Mouse (Mus musculus) lung, embryonic 16.5 days (tissue): ENCODE measurements around the gene Ncoa1. TPM values are rescaled to one million over a fixed set of nuclear protein-coding genes. Genes with fewer than 3 reads are reported as not detected.

ENCODE experiments used
- ATAC-seq: fragments of 200-750 bp; cut with Nextera tagmentation; 2 replicates; pipeline ENCODE4 v1.8.0; 2017; ENCODE audit warnings: low read depth, mild to moderate bottlenecking, moderate library complexity
- H3K27ac ChIP-seq: fragments of 300-500 bp; sonication (generic); 2 replicates; pipeline ENCODE4 v1.5.1; 2014; ENCODE audit warnings: mild to moderate bottlenecking, control low read depth, low read length
- H3K27me3 ChIP-seq: fragments of 300-500 bp; sonication (generic); 2 replicates; pipeline ENCODE4 v1.6.1; 2014; ENCODE audit warnings: low read depth, low read length, mixed read lengths; ENCODE audit not compliant: control insufficient read depth, insufficient read depth
- H3K36me3 ChIP-seq: fragments of 300-500 bp; sonication (generic); 2 replicates; pipeline ENCODE4 v1.6.1; 2014; ENCODE audit warnings: low read length; ENCODE audit not compliant: control insufficient read depth, insufficient read depth
- H3K4me1 ChIP-seq: fragments of 300-500 bp; sonication (generic); replicated peaks from 2 replicates; pipeline ENCODE4 v1.6.1; 2014; ENCODE audit warnings: low read length, mixed read lengths; ENCODE audit not compliant: control insufficient read depth, insufficient read depth
- H3K4me2 ChIP-seq: fragments of 300-500 bp; sonication (generic); 2 replicates; pipeline ENCODE4 v1.6.1; 2014; ENCODE audit warnings: low read depth, low read length, control low read depth
- H3K4me3 ChIP-seq: fragments of 300-500 bp; sonication (generic); 2 replicates; pipeline ENCODE4 v1.5.1; 2014; ENCODE audit warnings: mild to moderate bottlenecking, low read length, control low read depth
- H3K9ac ChIP-seq: fragments of 300-500 bp; sonication (generic); 2 replicates; pipeline ENCODE4 v1.6.1; 2014; ENCODE audit warnings: low read length, control low read depth
- H3K9me3 ChIP-seq: fragments of 300-500 bp; sonication (generic); 2 replicates; pipeline ENCODE4 v1.6.1; 2016; ENCODE audit warnings: low read length; ENCODE audit not compliant: control insufficient read depth
- WGBS: fragments of 180-500 bp; shearing (Covaris S2); extraction: QIAGEN DNeasy Blood & Tissue Kit; methylation state at CpG from one replicate; pipeline ENCODE4 v1.1.7; 2014; 5-methylcytosine and 5-hydroxymethylcytosine counted together
- polyA plus RNA-seq: library from polyadenylated mRNA; unstranded; fragments of >200 nt; fragmentation: Nextera tagmentation; extraction: Ambion mirVana; gene quantifications from 2 replicates; pipeline ENCODE4 v1.2.1, GENCODE M21; 2015

The Ncoa1 gene
- polyA plus RNA-seq, 1 experiment from 2014 or later: 7.1 TPM

DNA sequence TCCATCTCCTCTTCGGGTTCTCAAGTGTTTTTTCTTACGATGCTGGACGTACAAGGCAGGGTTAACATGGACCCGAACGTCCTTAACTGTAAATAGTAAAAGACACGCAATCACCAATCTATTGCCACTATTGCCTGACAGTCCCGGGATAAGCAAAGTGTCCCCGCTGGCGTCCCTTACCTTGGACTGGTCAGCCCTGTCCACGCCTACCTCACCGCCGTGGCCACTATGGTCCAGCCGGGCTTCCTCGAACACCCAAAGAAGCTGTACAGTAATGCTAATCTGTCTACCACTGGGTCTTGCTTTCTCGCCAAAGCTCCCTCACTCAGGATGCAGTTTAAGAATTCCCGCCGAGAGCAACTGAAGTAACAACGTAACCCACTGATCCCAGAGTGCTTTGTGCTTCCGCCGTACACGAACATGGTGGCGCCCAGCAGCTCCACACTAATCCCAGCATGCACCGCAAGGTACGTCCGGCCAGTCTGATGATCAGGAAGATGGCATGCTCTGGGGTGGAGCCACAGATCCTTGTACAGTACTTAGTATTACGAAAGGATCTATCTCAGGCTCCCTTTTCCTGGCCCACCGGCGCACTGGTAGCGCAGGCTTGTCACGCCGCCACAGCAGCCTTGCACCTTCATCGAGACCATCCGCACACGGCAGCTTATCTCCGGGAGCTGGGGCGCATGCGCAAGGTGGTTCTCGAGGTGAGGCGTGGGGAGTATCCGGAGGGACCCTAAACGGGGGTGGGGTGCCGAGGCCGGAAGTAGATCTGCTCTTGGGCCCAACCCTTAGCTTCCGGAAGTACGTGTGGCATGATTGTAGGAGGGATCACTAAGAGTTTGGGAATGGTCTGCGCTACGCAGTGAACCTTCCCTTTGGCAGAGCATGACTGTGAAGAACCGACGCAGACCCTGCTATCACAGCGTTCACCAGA, 243.1 kb downstream of the Ncoa1 start, which contains the start of the genes Ptrhd1 and Cenpo:
Ptrhd1 (plus strand) TSS at position 456 of the 937 bp plus-strand sequence.
Cenpo (minus strand) TSS at position 723 of the 937 bp plus-strand sequence.
- Histone ChIP-seq H3K9ac (peak within 1 kb of the TSS; percentile 79), H3K9me3 (no peaks in the 10 kb centered on the region), H3K4me3 (peak within 1 kb of the TSS; percentile 81), H3K4me2 (peak within 1 kb of the TSS; percentile 66), H3K4me1 (peaks cover 11% of the 10 kb centered on the region), H3K27me3 (no peaks in the 10 kb centered on the region), H3K36me3 (peaks cover 10% of the 10 kb centered on the region; the same call in 1 of the 2 replicates), H3K27ac (peak within 1 kb of the TSS; percentile 96)
- under 1% methylated on average over 50 of the region's 50 CpGs for WGBS
- peak; percentile 99 for ATAC-seq

DNA sequence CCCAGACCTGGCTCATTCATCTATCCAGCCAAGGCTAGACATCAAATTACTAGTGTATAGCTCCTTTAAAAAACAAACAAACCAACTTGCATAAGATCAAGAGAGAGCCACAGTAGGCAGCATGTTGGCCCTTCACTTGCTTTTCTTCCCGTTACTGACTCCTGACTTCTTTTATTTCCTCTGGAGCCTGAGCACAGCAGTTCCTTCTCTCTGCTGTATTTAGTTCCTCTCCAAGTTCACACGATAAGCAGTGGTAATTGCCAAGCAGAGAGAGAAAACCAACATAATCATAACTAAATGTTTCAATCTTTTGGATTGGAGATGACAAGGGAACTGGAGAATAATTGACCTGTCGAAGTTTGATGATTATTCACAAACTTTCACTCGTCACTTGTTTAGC, 244.2 kb downstream of the Ncoa1 start:
- H3K4me2 ChIP-seq: peak overlapping the region; percentile 55
- 24% methylated on average over 4 of the region's 4 CpGs for WGBS
- H3K4me1 ChIP-seq: peaks cover 11% of the 10 kb centered on the region
- H3K27ac ChIP-seq: no peak overlapping the region
- peak overlapping the region; percentile 81 for H3K4me3 ChIP-seq
- ATAC-seq: no peak
- no peaks in the 10 kb centered on the region for H3K9me3 ChIP-seq
- peaks cover 10% of the 10 kb centered on the region; the same call in 1 of the 2 replicates for H3K36me3 ChIP-seq
- H3K9ac ChIP-seq: peak overlapping the region; percentile 1; the same call in 1 of the 2 replicates
- H3K27me3 ChIP-seq: no peaks in the 10 kb centered on the region

- Histone ChIP-seq H3K4me1 (peaks cover 11% of the 10 kb centered on the region), H3K27ac (no peak overlapping the region), H3K9me3 (no peaks in the 10 kb centered on the region), H3K4me2 (no peak overlapping the region), H3K9ac (no peak overlapping the region), H3K4me3 (no peak overlapping the region), H3K27me3 (no peaks in the 10 kb centered on the region), H3K36me3 (peaks cover 18% of the 10 kb centered on the region)
- no peak for ATAC-seq
- WGBS: 87% methylated on average over 7 of the region's 7 CpGs
These were observed 246.8 kb downstream of the Ncoa1 start for GRCm38 (mm10) chr12:4230156-4230555.

DNA sequence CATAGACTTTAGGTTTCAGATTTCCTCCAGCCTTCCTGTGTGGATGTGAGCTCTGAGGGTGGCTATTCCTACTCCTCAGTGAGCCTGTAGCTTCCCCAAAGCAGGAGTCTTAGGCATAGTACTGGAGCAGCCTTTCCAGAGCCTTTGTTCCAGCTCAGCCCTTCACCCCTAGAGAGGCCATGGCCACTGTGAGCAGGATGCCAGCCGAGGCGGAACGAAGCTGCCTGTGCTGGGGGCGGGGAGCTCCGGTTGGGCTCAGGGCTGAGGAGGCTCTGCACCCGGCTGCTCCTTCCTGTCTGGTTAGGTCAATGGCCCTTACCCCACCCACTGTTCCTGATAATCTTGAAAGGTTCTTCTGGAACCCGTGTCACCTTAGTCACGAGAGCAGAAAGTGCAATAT, 264.1 kb downstream of the Ncoa1 start:
- H3K9ac ChIP-seq: no peak overlapping the region
- H3K27me3 ChIP-seq: no peaks in the 10 kb centered on the region
- H3K4me2 ChIP-seq: no peak overlapping the region
- ATAC-seq: no peak
- 60% methylated on average over 8 of the region's 8 CpGs for WGBS
- no peaks in the 10 kb centered on the region for H3K4me1 ChIP-seq
- peaks cover 34% of the 10 kb centered on the region for H3K36me3 ChIP-seq
- no peak overlapping the region for H3K27ac ChIP-seq
- no peak overlapping the region for H3K4me3 ChIP-seq
- no peaks in the 10 kb centered on the region for H3K9me3 ChIP-seq

DNA sequence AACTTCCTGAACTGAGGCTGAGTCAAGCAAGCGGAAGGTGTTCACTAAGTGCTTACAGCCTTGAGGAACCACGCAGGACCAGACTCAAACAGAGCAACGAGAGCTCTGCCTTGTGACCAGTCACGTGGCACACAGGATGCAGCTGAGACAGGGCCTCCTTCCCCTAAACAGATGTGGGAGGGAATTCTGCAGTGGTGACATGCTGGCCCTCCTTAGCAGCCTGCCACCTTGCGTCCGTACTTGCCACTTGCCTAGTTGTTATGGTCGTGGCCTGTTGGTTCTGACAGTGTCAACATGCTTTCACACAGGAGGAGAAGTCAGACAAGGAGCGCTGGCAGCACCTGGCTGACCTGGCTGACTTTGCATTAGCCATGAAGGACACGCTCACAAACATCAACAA, 265.8 kb downstream of the Ncoa1 start:
- Histone ChIP-seq H3K9ac (no peak overlapping the region), H3K36me3 (peaks cover 37% of the 10 kb centered on the region), H3K4me1 (no peaks in the 10 kb centered on the region), H3K4me2 (no peak overlapping the region), H3K9me3 (no peaks in the 10 kb centered on the region), H3K27ac (no peak overlapping the region), H3K4me3 (no peak overlapping the region), H3K27me3 (no peaks in the 10 kb centered on the region)
- WGBS: 78% methylated on average over 9 of the region's 9 CpGs
- ATAC-seq: no peak

- H3K36me3 ChIP-seq: peaks cover 34% of the 10 kb centered on the region
These were observed 267.8 kb downstream of the Ncoa1 start for GRCm38 (mm10) chr12:4209196-4209595.

DNA sequence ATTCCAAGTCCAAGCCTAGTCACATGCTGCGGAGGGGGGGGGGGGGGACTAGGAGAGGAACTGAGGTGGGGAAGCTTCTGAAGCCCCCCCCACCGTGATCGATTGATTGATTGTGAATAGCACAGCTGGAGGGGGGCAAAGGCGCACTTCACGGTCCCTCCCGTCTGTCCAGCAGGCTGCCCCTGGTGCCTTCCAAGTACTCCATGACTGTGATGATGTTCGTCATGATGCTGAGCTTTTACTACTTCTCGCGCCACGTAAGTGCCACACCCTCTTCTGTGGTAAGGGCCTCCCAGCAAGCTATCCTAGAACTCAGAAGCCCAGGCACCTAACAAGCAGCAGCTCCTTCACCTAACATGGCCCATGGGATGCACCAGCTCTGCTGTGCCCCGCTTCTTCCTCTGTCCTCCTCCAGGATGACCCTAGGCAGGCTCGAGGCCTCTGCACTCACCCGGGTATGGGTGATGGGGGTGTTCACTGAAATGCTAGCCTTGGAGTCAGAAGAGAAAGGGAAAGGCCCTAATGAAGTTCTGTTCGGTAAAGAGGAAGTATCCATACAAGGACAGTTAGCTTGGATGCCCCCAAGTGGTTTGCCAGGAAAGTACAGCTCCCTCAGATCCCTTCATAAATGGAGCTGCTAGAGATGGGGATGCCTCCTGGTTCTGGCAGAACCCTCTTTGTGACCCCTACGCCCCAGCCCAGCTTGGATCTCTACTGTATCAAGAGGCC, 268.4 kb downstream of the Ncoa1 start:
- H3K9me3 ChIP-seq: no peaks in the 10 kb centered on the region
- no peak overlapping the region for H3K4me2 ChIP-seq
- peaks cover 27% of the 10 kb centered on the region for H3K36me3 ChIP-seq
- H3K27me3 ChIP-seq: no peaks in the 10 kb centered on the region
- WGBS: 80% methylated on average over 15 of the region's 15 CpGs
- ATAC-seq: peak; percentile 24; the same call in 1 of the 2 replicates
- H3K4me1 ChIP-seq: no peaks in the 10 kb centered on the region
- no peak overlapping the region for H3K27ac ChIP-seq
- no peak overlapping the region for H3K9ac ChIP-seq
- H3K4me3 ChIP-seq: no peak overlapping the region

More at GRCm38 (mm10) chr12:4209196-4209595, 267.8 kb downstream of the Ncoa1 start:
- Histone ChIP-seq H3K4me3 (no peak overlapping the region), H3K4me2 (no peak overlapping the region), H3K4me1 (no peaks in the 10 kb centered on the region), H3K27ac (no peak overlapping the region), H3K27me3 (no peaks in the 10 kb centered on the region), H3K9ac (no peak overlapping the region), H3K9me3 (no peaks in the 10 kb centered on the region)
- ATAC-seq: no peak
- WGBS: 92% methylated on average over 9 of the region's 9 CpGs

DNA sequence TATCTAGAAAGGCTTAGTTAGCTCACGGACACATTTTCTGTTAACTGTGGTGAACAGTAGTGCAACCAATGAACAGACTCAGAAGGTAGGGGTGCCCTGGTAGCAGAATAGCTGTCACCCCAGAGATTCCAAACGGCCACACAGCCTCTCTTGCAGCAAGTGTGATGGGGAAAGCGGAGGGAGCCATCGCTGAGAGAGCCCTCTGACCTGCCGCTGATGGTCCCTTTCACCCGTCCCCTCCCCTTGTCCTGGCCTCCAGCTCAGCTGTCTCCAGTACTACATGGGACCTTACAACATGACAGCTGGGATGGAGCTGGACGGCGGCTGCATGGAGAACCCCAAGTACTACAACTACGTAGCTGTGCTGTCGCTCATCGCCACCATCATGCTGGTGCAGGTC, 270.9 kb downstream of the Ncoa1 start:
- no peak overlapping the region for H3K27ac ChIP-seq
- WGBS: 86% methylated on average over 11 of the region's 11 CpGs
- no peaks in the 10 kb centered on the region for H3K9me3 ChIP-seq
- no peak overlapping the region for H3K4me3 ChIP-seq
- no peaks in the 10 kb centered on the region for H3K4me1 ChIP-seq
- no peak for ATAC-seq
- H3K9ac ChIP-seq: no peak overlapping the region
- H3K27me3 ChIP-seq: no peaks in the 10 kb centered on the region
- peaks cover 17% of the 10 kb centered on the region for H3K36me3 ChIP-seq
- H3K4me2 ChIP-seq: no peak overlapping the region

GRCm38 (mm10) chr12:4202206-4202605, 274.8 kb downstream of the Ncoa1 start:
- H3K4me2 ChIP-seq: no peak overlapping the region
- no peak overlapping the region for H3K9ac ChIP-seq
- H3K27me3 ChIP-seq: no peaks in the 10 kb centered on the region
- H3K4me1 ChIP-seq: no peaks in the 10 kb centered on the region
- no peak overlapping the region for H3K4me3 ChIP-seq
- 81% methylated on average over 4 of the region's 4 CpGs for WGBS
- H3K9me3 ChIP-seq: no peaks in the 10 kb centered on the region
- no peak overlapping the region for H3K27ac ChIP-seq
- peaks cover 13% of the 10 kb centered on the region for H3K36me3 ChIP-seq
- ATAC-seq: no peak
